Mouse (Mus musculus) ES-Bruce4 (cell line): Measurements from ENCODE around the gene Klhdc7b.

Source experiments
- CTCF ChIP-seq: IDR thresholded peaks from one replicate; pipeline ENCODE4 v1.8.1; 2011; ENCODE audit warnings: low read depth, low read length
- POLR2A ChIP-seq: IDR thresholded peaks from one replicate; pipeline ENCODE4 v1.8.1; 2011; ENCODE audit warnings: low read length; ENCODE audit not compliant: insufficient read depth

- TF ChIP-seq POLR2A: no peak
- TF ChIP-seq CTCF: no peak
These were observed 30.9 kb upstream of the Klhdc7b start for GRCm38 (mm10) chr15:89353837-89354236.
